Mouse (Mus musculus) MEL (cell line): ENCODE results near the gene Slain1.

Experiments used
- CTCF ChIP-seq, 3 experiments: IDR thresholded peaks in 2 of 3; conservative IDR thresholded peaks in 1 of 3; 2 replicates each; pipeline ENCODE4 v1.5.1; 2011 to 2012; ENCODE audit warnings: low read length in 3 of 3, low read depth in 2 of 3, mild to moderate bottlenecking in 2 of 3, improper control_type of control experiment in 1 of 3, inconsistent platforms in 1 of 3, mixed read lengths in 1 of 3, moderate library complexity in 1 of 3; ENCODE audit not compliant: control insufficient read depth in 1 of 3, insufficient read depth in 1 of 3, poor library complexity in 1 of 3, severe bottlenecking in 1 of 3
- EP300 ChIP-seq, 2 experiments: IDR thresholded peaks; 2 replicates each; pipeline ENCODE4 v1.6.1; 2011; ENCODE audit warnings: improper control_type of control experiment in 2 of 2, low read length in 2 of 2, low read depth in 1 of 2, mild to moderate bottlenecking in 1 of 2
- JUND ChIP-seq: IDR thresholded peaks from 2 replicates; pipeline ENCODE4 v1.6.1; 2011; ENCODE audit warnings: low read depth, mild to moderate bottlenecking, improper control_type of control experiment, low read length
- MXI1 ChIP-seq: IDR thresholded peaks from 2 replicates; pipeline ENCODE4 v1.6.1; 2011; ENCODE audit warnings: mild to moderate bottlenecking, low read depth, low read length, improper control_type of control experiment
- MYB ChIP-seq: IDR thresholded peaks from 2 replicates; pipeline ENCODE4 v1.6.1; 2011; ENCODE audit warnings: mild to moderate bottlenecking, low read depth, low read length, improper control_type of control experiment
- POLR2A ChIP-seq, 2 experiments: IDR thresholded peaks; 2 replicates each; pipeline ENCODE4 v1.6.1; 2011 to 2012; ENCODE audit warnings: low read length in 2 of 2, mild to moderate bottlenecking in 2 of 2, control low read depth in 1 of 2, improper control_type of control experiment in 1 of 2, low read depth in 1 of 2, moderate library complexity in 1 of 2; ENCODE audit not compliant: control insufficient read depth in 1 of 2, insufficient read depth in 1 of 2, poor library complexity in 1 of 2
- RCOR1 ChIP-seq: IDR thresholded peaks from 2 replicates; pipeline ENCODE4 v1.6.1; 2012; ENCODE audit warnings: low read depth, mild to moderate bottlenecking, inconsistent platforms, low read length, improper control_type of control experiment
- ZC3H11A ChIP-seq: IDR thresholded peaks from 2 replicates; pipeline ENCODE4 v1.6.1; 2012; ENCODE audit warnings: low read depth, mild to moderate bottlenecking, inconsistent platforms, low read length, improper control_type of control experiment
- ZNF384 ChIP-seq: IDR thresholded peaks from 2 replicates; pipeline ENCODE4 v1.6.1; 2012; ENCODE audit warnings: low read depth, mild to moderate bottlenecking, inconsistent platforms, low read length, improper control_type of control experiment

- TF ChIP-seq CTCF (IDR thresholded peaks at IDR 0.05 in 2 of 3, conservative IDR thresholded peaks at IDR 0.05 in 1 of 3; ENCODE audit: control insufficient read depth in 1 of 3, insufficient read depth in 1 of 3, low read depth in 2 of 3, low read length in 3 of 3, poor library complexity in 1 of 3, severe bottlenecking in 1 of 3), result no peak
- no peak for TF ChIP-seq MXI1
- no peak for TF ChIP-seq JUND
- TF ChIP-seq RCOR1, result no peak
- TF ChIP-seq ZNF384, result no peak
- no peak for TF ChIP-seq EP300 (IDR thresholded peaks at IDR 0.05; ENCODE audit: low read depth in 1 of 2, low read length in 2 of 2)
- no peak for TF ChIP-seq POLR2A (IDR thresholded peaks at IDR 0.05; ENCODE audit: control insufficient read depth in 1 of 2, insufficient read depth in 1 of 2, low read depth in 1 of 2, low read length in 2 of 2, poor library complexity in 1 of 2)
- no peak for TF ChIP-seq MYB
- TF ChIP-seq ZC3H11A, result no peak
These were observed 63.0 kb downstream of the Slain1 start for GRCm38 (mm10) chr14:103712986-103713385.
